ENCODE assay signal across 18 mouse cellular contexts in genomic region chr6:72570644-72571397, GRCm38 (mm10). TPM values are rescaled to one million over a fixed set of nuclear protein-coding genes. Genes with fewer than 3 reads are reported as not detected.
DNase-seq lines count a peak whose midpoint lies in the region; ATAC-seq and TF ChIP-seq lines count a peak whose summit lies in the region.
"Had no signal": no experiment of that assay in that cellular context is flagged by ENCODE, and none has a peak within 500 bp of the region (broad histone marks: within the 10 kb centered on the region; RNA-seq: fewer than 3 reads in every experiment).

No protein-coding gene starts in this region.

- TF ChIP-seq CTCF in layer of hippocampus, adult 2 months (conservative IDR thresholded peaks at IDR 0.05), result no peak

- 0 out of 2 replicates have a peak, but pooled peaks cover 3% of the 10 kb centered on the region for H3K36me3 ChIP-seq in heart, embryonic 11.5 days (ENCODE audit: control insufficient read depth, insufficient read depth, low read length)

- H3K27me3 ChIP-seq in heart, embryonic 11.5 days (ENCODE audit: control insufficient read depth, insufficient read depth, low read length), result no peaks in the 10 kb centered on the region
- H3K27me3 ChIP-seq: midbrain, embryonic 13.5 days; neural tube, embryonic 15.5 days; Patski had no signal

- DNase-seq in heart, adult 8-10 months (ENCODE audit: low spot score), result peak; percentile 56
- DNase-seq in right cerebral cortex, adult 18-20 months, result peak; percentile 18
- DNase-seq in right cerebral cortex, postnatal 14 days, result no peak
- DNase-seq in layer of hippocampus, adult 2 months (ENCODE audit: low spot score in 2 of 2), result peak; percentile 53 to 60
- DNase-seq in left cerebral cortex, postnatal 10 days (ENCODE audit: extremely low spot score in 1 of 2, low spot score in 2 of 2), result no peak
- DNase-seq in lung, adult 18-20 months, result no peak
- DNase-seq: adrenal gland, postnatal 36 days; cerebellum, postnatal 10 days; spleen, adult 18-20 months had no signal

- H3K9ac ChIP-seq in heart, embryonic 11.5 days (ENCODE audit: low read depth, low read length), result no peak overlapping the region
- H3K9ac ChIP-seq: midbrain, embryonic 13.5 days; neural tube, embryonic 15.5 days had no signal

- no peak for ATAC-seq in heart, embryonic 11.5 days (replicated peaks; ENCODE audit: insufficient number of reproducible peaks, low FRiP score, low TSS enrichment)
- ATAC-seq: activated CD4-positive, CD25-positive, alpha-beta regulatory T cell, adult 4 months; midbrain, embryonic 13.5 days; Patski had no signal

- intact Hi-C loops in left cerebral cortex, postnatal 10 days (cut with DNase I), result no loop called here

- WGBS in heart, embryonic 11.5 days (ENCODE audit: insufficient replicate concordance), result 87% methylated on average over 10 of the region's 10 CpGs

- H3K4me1 ChIP-seq in heart, embryonic 11.5 days (ENCODE audit: control insufficient read depth, insufficient read depth, low read length), result 0 out of 2 replicates have a peak, but pooled peaks cover 2% of the 10 kb centered on the region

- no peak overlapping the region for H3K4me2 ChIP-seq in heart, embryonic 11.5 days
- H3K4me2 ChIP-seq: liver, embryonic 11.5 days; midbrain, embryonic 13.5 days; neural tube, embryonic 15.5 days had no signal

- H3K27ac ChIP-seq in heart, embryonic 11.5 days (ENCODE audit: low read depth, low read length), result no peak overlapping the region
- H3K27ac ChIP-seq in layer of hippocampus, adult 2 months, result peak overlapping the region; percentile 84
- H3K27ac ChIP-seq: midbrain, embryonic 13.5 days; neural tube, embryonic 15.5 days had no signal

- no peaks in the 10 kb centered on the region for H3K9me3 ChIP-seq in heart, embryonic 11.5 days (replicated peaks; ENCODE audit: control insufficient read depth, low read length)
- H3K9me3 ChIP-seq: midbrain, embryonic 13.5 days; neural tube, embryonic 15.5 days had no signal

- H3K4me3 ChIP-seq in heart, embryonic 11.5 days (ENCODE audit: low read depth, low read length), result no peak overlapping the region
- H3K4me3 ChIP-seq in layer of hippocampus, adult 2 months, result no peak overlapping the region
- H3K4me3 ChIP-seq: midbrain, embryonic 13.5 days; myocyte; neural tube, embryonic 15.5 days had no signal

RNA-seq across cellular contexts. Expression of gene Capg, which starts 26.6 kb away (rescaled TPM):
- 10 to 100 TPM in 1 of 4 experiments, 1 to 10 TPM in 3; 7.5 to 11.8 (median 9.2) TPM for total RNA-seq in heart, adult 8-10 months (2022)
- polyA plus RNA-seq in heart, embryonic 11.5 days (2014; fragmentation: Nextera tagmentation; extraction: Ambion mirVana), result 22.7 and 25.9 TPM in 2 replicates
- 1 to 10 TPM; 2.5 to 2.8 TPM for total RNA-seq in layer of hippocampus, adult 2 months (2021)
- total RNA-seq in left cerebral cortex, postnatal 10 days (2021), result 1 to 10 TPM; 2.8 to 4.0 TPM

RNA-seq across cellular contexts. Expression of gene Elmod3, which starts 27.4 kb away (rescaled TPM):
- 10 to 100 TPM; 12.1 to 16.4 (median 14.5) TPM for total RNA-seq in heart, adult 8-10 months (2022)
- 10.5 and 12.1 TPM in 2 replicates for polyA plus RNA-seq in heart, embryonic 11.5 days (2014; fragmentation: Nextera tagmentation; extraction: Ambion mirVana)
- 10 to 100 TPM; 25.4 to 25.8 TPM for total RNA-seq in layer of hippocampus, adult 2 months (2021)
- 10 to 100 TPM; 13.0 to 14.4 TPM for total RNA-seq in left cerebral cortex, postnatal 10 days (2021)

RNA-seq across cellular contexts. Expression of gene Retsat, which starts 27.5 kb away (rescaled TPM):
- 100 to 1,000 TPM; 170 to 247 (median 189) TPM for total RNA-seq in heart, adult 8-10 months (2022)
- polyA plus RNA-seq in heart, embryonic 11.5 days (2014; fragmentation: Nextera tagmentation; extraction: Ambion mirVana), result 13.9 and 16.2 TPM in 2 replicates
- total RNA-seq in layer of hippocampus, adult 2 months (2021), result 10 to 100 TPM; 54.3 to 58.3 TPM
- 10 to 100 TPM; 25.9 to 30.8 TPM for total RNA-seq in left cerebral cortex, postnatal 10 days (2021)

RNA-seq across cellular contexts. Expression of gene Tgoln1, which starts 46.0 kb away (rescaled TPM):
- total RNA-seq in heart, adult 8-10 months (2022), result 10 to 100 TPM; 63.6 to 67.4 (median 65.5) TPM
- polyA plus RNA-seq in heart, embryonic 11.5 days (2014; fragmentation: Nextera tagmentation; extraction: Ambion mirVana), result 25.3 and 31.0 TPM in 2 replicates
- total RNA-seq in layer of hippocampus, adult 2 months (2021), result 10 to 100 TPM; 87.9 to 88.2 TPM
- total RNA-seq in left cerebral cortex, postnatal 10 days (2021), result 10 to 100 TPM; 48.4 to 50.9 TPM

RNA-seq across cellular contexts. Expression of gene Sh2d6, which starts 49.3 kb away (rescaled TPM):
- not detected for total RNA-seq in heart, adult 8-10 months (2022)
- polyA plus RNA-seq in heart, embryonic 11.5 days (2014; fragmentation: Nextera tagmentation; extraction: Ambion mirVana), result not detected in 2 replicates
- total RNA-seq in layer of hippocampus, adult 2 months (2021), result under 1 TPM; 0.49 to 0.56 TPM
- total RNA-seq in left cerebral cortex, postnatal 10 days (2021), result 1 to 10 TPM; 1.1 to 1.2 TPM
- polyA plus RNA-seq: activated CD4-positive, CD25-positive, alpha-beta regulatory T cell, adult 4 months; kidney, embryonic 14.5 days; liver, embryonic 11.5 days; lung, embryonic 16.5 days had no signal

Comparison
In these comparisons a context has a peak if more than half of its experiments do, and no peak if none do; other contexts are left out.
1. DNase-seq: peak in heart, adult 8-10 months (single experiment), right cerebral cortex, adult 18-20 months (single experiment) and layer of hippocampus, adult 2 months (2 of 2); none in right cerebral cortex, postnatal 14 days (single experiment), left cerebral cortex, postnatal 10 days (0 of 2) and lung, adult 18-20 months (0 of 2).